Mouse (Mus musculus): Measurements from ENCODE around the gene Myh6.
"Not testable (repeated sequence)": the region's sequence is repeated elsewhere in the genome, so short reads cannot be mapped to it uniquely, and the experiment has no call there.

DNA sequence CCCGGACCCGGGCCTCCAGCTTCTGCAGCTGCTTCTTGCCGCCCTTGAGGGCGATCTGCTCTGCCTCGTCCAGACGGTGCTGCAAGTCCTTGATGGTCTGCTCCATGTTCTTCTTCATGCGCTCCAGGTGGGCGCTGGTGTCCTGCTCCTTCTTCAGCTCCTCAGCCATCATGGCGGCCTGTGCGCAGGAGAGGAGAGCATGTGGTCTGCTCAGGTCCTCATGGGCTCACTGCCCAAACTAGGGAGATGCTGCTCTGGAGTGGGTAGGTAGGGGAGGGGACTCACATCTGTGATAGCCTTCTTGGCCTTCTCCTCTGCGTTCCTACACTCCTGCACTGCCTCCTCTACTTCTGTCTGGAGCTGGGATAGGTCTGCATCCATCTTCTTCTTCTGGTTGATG, 6.1 kb upstream of the Myh6 start:
- not testable (repeated sequence) for TF ChIP-seq CTCF (IDR thresholded peaks at IDR 0.05; ENCODE audit: extremely low read depth, insufficient read length, insufficient replicate concordance, low read depth, low read length); POLR2A (IDR thresholded peaks at IDR 0.05; ENCODE audit: low read depth, low read length)

All from small intestine, adult 2 months (tissue).